Mouse (Mus musculus): ENCODE data around the gene Kcnh1. TPM values are rescaled to one million over a fixed set of nuclear protein-coding genes. Genes with fewer than 3 reads are reported as not detected.
A peak's percentile ranks its signal among the peaks of the same experiment; 100 is the strongest.

The Kcnh1 gene
- polyA plus RNA-seq, 2 experiments: under 0.01 TPM; not detected in 1

GRCm38 (mm10) chr1:192315392-192316070 is 125.0 kb downstream of the Kcnh1 start:
- no peak overlapping the region for H3K4me2 ChIP-seq (ENCODE audit: low read depth)
- H3K4me1 ChIP-seq (replicated peaks; ENCODE audit: control insufficient read depth in 2 of 2, insufficient read depth in 2 of 2, low read length in 1 of 2): peaks cover 0 to 17% of the 10 kb centered on the region in 2 experiments; a peak in 3 of 4 replicates
- DNase-seq (ENCODE audit: low read depth in 3 of 3, low spot score in 3 of 3): no peak
- ATAC-seq (ENCODE audit: insufficient read depth): no peak
- no peak overlapping the region for H3K27ac ChIP-seq
- no peak for TF ChIP-seq CTCF (IDR thresholded peaks at IDR 0.05; ENCODE audit: low read depth)
- no peak for TF ChIP-seq EP300 (IDR thresholded peaks at IDR 0.05; ENCODE audit: low read depth)
- H3K36me3 ChIP-seq (replicated peaks; ENCODE audit: control insufficient read depth, insufficient read depth, low read depth): no peaks in the 10 kb centered on the region
- H3K9ac ChIP-seq (replicated peaks): no peak overlapping the region
- no peak overlapping the region for H3K4me3 ChIP-seq (ENCODE audit: insufficient read depth in 1 of 2, low read depth in 2 of 2, low read length in 2 of 2)
- no peaks in the 10 kb centered on the region for H3K27me3 ChIP-seq (ENCODE audit: control insufficient read depth, insufficient read depth, low read length)
- 17% methylated on average over 1 of the region's 1 CpGs for WGBS (ENCODE audit: insufficient replicate concordance)
- H3K9me3 ChIP-seq (ENCODE audit: control insufficient read depth, low read length): no peaks in the 10 kb centered on the region

- no peak for DNase-seq (ENCODE audit: low read depth in 3 of 3, low spot score in 3 of 3)
- Histone ChIP-seq H3K27ac (no peak overlapping the region), H3K9me3 (ENCODE audit: control insufficient read depth, low read length) (no peaks in the 10 kb centered on the region), H3K36me3 (replicated peaks; ENCODE audit: control insufficient read depth, insufficient read depth, low read depth) (no peaks in the 10 kb centered on the region), H3K4me2 (ENCODE audit: low read depth) (no peak overlapping the region), H3K9ac (replicated peaks) (no peak overlapping the region), H3K4me1 (replicated peaks; ENCODE audit: control insufficient read depth in 2 of 2, insufficient read depth in 2 of 2, low read length in 1 of 2) (no peaks in the 10 kb centered on the region), H3K27me3 (ENCODE audit: control insufficient read depth, insufficient read depth, low read length) (no peaks in the 10 kb centered on the region), H3K4me3 (ENCODE audit: insufficient read depth in 1 of 2, low read depth in 2 of 2, low read length in 2 of 2) (no peak overlapping the region)
- ATAC-seq (ENCODE audit: insufficient read depth): no peak
- 40% methylated on average over 3 of the region's 3 CpGs for WGBS (ENCODE audit: insufficient replicate concordance)
- TF ChIP-seq EP300 (IDR thresholded peaks at IDR 0.05; ENCODE audit: low read depth) (no peak), CTCF (IDR thresholded peaks at IDR 0.05; ENCODE audit: low read depth) (peak; percentile 2; the same call in 1 of the 2 replicates)
These were observed 133.6 kb downstream of the Kcnh1 start for GRCm38 (mm10) chr1:192324223-192324622.

GRCm38 (mm10) chr1:192327052-192327451 is 136.5 kb downstream of the Kcnh1 start:
- Histone ChIP-seq H3K4me2 (ENCODE audit: low read depth) (no peak overlapping the region), H3K9me3 (ENCODE audit: control insufficient read depth, low read length) (no peaks in the 10 kb centered on the region), H3K27me3 (ENCODE audit: control insufficient read depth, insufficient read depth, low read length) (no peaks in the 10 kb centered on the region), H3K4me3 (ENCODE audit: insufficient read depth in 1 of 2, low read depth in 2 of 2, low read length in 2 of 2) (no peak overlapping the region), H3K4me1 (replicated peaks; ENCODE audit: control insufficient read depth in 2 of 2, insufficient read depth in 2 of 2, low read length in 1 of 2) (no peaks in the 10 kb centered on the region), H3K9ac (replicated peaks) (no peak overlapping the region), H3K27ac (no peak overlapping the region), H3K36me3 (replicated peaks; ENCODE audit: control insufficient read depth, insufficient read depth, low read depth) (no peaks in the 10 kb centered on the region)
- ATAC-seq (ENCODE audit: insufficient read depth): no peak
- no peak for DNase-seq (ENCODE audit: low read depth in 3 of 3, low spot score in 3 of 3)
- no peak for TF ChIP-seq CTCF (IDR thresholded peaks at IDR 0.05; ENCODE audit: low read depth)
- WGBS (ENCODE audit: insufficient replicate concordance): 48% methylated on average over 8 of the region's 8 CpGs

GRCm38 (mm10) chr1:192331207-192331606 is 140.6 kb downstream of the Kcnh1 start:
- H3K4me3 ChIP-seq (ENCODE audit: insufficient read depth in 1 of 2, low read depth in 2 of 2, low read length in 2 of 2): no peak overlapping the region
- DNase-seq (ENCODE audit: low read depth in 3 of 3, low spot score in 3 of 3): no peak
- H3K9me3 ChIP-seq (ENCODE audit: control insufficient read depth, low read length): no peaks in the 10 kb centered on the region
- no peak overlapping the region for H3K4me2 ChIP-seq (ENCODE audit: low read depth)
- H3K4me1 ChIP-seq (replicated peaks; ENCODE audit: control insufficient read depth in 2 of 2, insufficient read depth in 2 of 2, low read length in 1 of 2): no peaks in the 10 kb centered on the region
- no peak for ATAC-seq (ENCODE audit: insufficient read depth)
- H3K27me3 ChIP-seq (ENCODE audit: control insufficient read depth, insufficient read depth, low read length): no peaks in the 10 kb centered on the region
- WGBS (ENCODE audit: insufficient replicate concordance): 55% methylated on average over 6 of the region's 6 CpGs
- H3K27ac ChIP-seq: no peak overlapping the region
- no peak for TF ChIP-seq CTCF (IDR thresholded peaks at IDR 0.05; ENCODE audit: low read depth)
- no peak for TF ChIP-seq EP300 (IDR thresholded peaks at IDR 0.05; ENCODE audit: low read depth)
- H3K9ac ChIP-seq (replicated peaks): no peak overlapping the region
- H3K36me3 ChIP-seq (replicated peaks; ENCODE audit: control insufficient read depth, insufficient read depth, low read depth): no peaks in the 10 kb centered on the region

GRCm38 (mm10) chr1:192336029-192336428 is 145.5 kb downstream of the Kcnh1 start:
- H3K27ac ChIP-seq: no peak overlapping the region
- H3K4me3 ChIP-seq (ENCODE audit: insufficient read depth in 1 of 2, low read depth in 2 of 2, low read length in 2 of 2): no peak overlapping the region
- no peak for TF ChIP-seq EP300 (IDR thresholded peaks at IDR 0.05; ENCODE audit: low read depth)
- no peak overlapping the region for H3K9ac ChIP-seq (replicated peaks)
- ATAC-seq (ENCODE audit: insufficient read depth) (no peak), DNase-seq (ENCODE audit: low read depth in 3 of 3, low spot score in 3 of 3) (no peak)
- H3K4me1 ChIP-seq (replicated peaks; ENCODE audit: control insufficient read depth in 2 of 2, insufficient read depth in 2 of 2, low read length in 1 of 2): no peaks in the 10 kb centered on the region
- 69% methylated on average over 5 of the region's 5 CpGs for WGBS (ENCODE audit: insufficient replicate concordance)
- no peaks in the 10 kb centered on the region for H3K9me3 ChIP-seq (ENCODE audit: control insufficient read depth, low read length)
- H3K4me2 ChIP-seq (ENCODE audit: low read depth): no peak overlapping the region
- H3K27me3 ChIP-seq (ENCODE audit: control insufficient read depth, insufficient read depth, low read length): no peaks in the 10 kb centered on the region
- H3K36me3 ChIP-seq (replicated peaks; ENCODE audit: control insufficient read depth, insufficient read depth, low read depth): no peaks in the 10 kb centered on the region

Measured in liver, embryonic 14.5 days (tissue).